Mouse (Mus musculus) spleen, adult 12 weeks (tissue): ENCODE results near the gene Gm20388.

Experiments used
- DNase-seq: peaks from one replicate; pipeline ENCODE4 v3.0.0; 2022; ENCODE audit warnings: low spot score

Gm20388 gene

DNA sequence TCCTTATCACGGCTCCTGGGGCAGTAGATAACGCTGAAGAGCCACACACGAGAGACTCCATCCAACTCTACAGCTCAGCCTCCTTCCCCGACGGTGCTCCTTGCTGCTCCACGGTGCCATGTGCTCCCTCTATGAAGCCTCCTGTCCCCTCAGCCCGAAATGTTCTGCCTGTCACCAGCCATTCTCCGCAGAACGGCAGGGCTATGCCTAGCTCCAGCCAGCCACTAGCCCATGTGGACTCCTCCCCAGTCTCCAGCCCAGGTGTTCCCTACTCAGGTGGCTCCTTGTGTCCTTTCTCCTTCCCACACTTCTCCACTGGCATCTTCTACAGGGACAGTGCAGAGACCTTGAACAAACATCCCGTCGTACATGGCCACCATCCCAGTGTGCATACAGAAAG is 1634.3 kb downstream of the Gm20388 start:
- no peak for DNase-seq

DNA sequence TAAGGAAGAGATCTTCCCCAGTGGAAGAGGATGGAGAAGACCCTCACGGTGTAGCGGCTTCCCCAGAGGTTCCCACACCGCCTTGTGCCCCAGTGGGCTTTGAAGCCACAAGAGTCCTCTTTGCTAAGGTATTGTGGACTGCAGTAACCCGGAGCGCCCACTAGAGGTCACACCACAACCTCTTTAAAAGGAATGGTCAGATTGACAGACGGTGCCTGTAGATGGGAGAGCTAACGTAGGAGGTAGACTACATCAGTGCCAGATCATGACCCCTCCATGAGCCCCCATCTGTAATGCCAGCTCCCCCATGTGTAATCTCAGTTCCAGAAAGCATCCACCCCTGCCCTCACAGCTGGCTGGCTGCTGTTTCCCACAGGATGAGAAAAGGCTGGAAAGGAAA is 1636.5 kb downstream of the Gm20388 start:
- DNase-seq, result peak; percentile 61

DNA sequence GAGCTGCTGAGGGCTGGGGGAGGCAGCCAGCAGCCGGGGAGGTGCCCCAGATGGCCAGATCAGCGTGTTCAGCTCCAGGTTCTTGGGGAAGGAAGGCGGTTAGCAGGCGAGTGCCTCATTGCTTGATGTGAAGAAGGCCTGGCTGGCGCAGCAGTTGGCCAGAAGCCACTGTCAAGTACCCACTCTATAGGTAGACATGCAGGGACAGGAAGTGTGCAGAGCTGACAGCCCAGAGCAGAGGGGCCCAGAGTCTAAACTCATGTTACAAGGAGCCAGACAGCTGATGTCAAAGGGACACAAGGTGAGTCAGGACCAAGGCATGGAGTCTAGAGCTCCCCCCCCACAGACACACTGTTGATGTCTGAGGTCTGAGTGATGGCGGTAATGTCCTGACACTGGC is 1639.4 kb downstream of the Gm20388 start:
- no peak for DNase-seq

DNA sequence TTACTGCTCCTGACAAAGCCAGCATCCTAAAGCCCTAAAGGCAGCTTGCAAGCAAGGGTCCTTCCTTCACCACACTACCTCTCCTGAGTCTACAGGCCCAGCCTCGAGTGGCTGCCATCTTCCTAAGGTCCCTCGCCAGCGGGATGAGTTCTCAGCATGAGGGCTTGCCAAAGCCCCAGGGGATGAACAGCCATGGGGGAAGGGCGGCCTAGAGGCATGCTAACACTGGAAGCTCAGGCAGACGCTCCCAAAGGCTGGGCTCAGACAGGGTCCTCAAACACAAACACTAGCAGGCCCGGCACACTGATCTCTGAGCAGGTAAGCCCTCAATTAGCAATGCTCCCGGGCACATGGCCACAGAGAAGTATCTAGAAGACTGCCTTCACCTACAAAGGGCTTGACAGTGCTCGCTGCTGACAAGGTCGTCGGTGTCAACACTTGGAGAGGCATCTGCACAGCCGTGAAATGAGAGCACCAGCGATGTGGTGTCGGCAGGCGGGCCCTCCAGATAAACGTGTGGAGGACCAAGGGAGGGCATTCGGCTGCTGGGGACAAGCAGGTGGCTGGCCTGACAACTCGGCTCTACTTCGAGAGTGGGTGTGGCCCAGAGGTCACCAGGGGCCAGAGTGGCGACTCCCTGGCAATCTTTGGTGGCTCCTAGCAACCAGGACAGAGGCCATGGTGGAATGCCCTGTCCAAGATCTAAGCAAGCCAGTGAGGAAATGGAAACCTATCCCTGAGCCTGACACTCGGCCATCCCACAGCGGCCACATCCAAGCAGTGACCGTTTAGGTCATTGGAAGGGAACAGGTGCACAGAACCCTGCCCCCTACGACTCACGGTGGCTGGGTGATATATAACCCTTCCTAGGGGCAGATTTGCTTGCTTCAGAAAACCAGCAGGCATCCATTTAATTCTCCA is 1640.7 kb downstream of the Gm20388 start:
- no peak for DNase-seq

DNA sequence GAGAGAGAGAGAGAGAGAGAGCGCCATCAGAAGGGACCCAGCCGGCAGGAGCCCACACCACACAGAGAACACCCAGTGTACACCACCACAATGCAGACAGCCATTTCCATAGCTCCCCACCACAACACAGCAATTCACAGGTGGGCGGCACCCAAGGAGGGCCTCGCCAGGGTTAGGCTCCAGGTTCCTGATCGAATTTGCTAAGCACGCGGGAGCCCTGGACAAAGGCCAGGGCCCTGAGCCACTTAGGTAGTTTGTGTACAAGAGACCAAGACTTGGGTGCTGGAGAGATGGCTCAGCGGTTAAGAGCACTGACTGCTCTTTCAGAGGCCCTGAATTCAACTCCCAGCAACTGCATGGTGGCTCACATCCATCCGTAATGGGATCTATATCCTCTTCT is 1641.9 kb downstream of the Gm20388 start:
- DNase-seq, result no peak

DNA sequence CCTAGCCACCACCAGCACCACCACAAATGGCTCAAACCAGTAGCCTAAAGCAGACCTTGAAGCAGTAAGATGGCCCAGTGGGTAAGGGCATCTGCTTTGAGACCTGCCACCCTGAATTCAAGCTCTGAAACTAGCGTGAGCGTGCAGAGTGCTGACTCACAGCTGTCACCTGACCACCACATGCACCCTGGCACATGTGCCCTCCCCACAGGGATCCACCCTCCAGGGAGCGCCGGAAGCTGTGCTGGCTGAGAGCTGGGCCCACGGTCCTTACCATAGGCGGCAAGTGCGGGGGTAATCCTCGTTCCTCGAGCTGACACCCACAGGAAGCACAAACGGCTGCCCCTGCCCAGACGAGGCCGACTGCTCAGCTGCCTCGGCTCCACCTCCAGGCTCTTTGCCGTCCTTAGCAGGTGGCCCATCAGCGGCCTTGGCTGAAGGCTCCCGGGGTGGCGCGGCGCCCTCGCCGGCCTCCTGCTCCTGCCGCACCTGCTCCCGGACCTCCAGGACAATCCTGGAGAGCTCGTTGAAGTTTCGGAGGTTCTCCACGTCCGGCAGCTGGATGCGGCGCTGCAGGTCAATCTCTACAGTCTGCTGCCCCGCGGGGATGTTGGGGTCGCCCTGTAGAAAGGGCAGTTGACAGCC is 1643.3 kb downstream of the Gm20388 start:
- no peak for DNase-seq

DNA sequence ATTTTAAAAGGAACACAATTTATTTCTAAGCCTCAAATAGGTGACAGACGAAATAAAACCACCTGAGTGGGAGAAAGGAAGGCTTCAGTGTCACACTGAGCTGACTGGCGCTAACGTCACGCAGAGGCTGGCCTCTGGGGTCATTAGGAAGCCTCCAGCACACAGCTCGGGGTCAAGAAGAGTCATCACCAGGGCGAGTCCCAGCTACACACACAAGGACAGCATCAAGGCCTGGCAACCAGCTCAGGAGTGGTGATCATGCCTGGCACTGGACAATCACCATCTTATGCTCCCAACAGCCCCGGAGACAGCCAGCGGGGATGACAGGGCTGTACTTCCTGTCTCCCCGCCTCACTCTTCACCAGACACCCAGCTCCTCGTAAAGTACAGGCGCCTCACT is 1647.1 kb downstream of the Gm20388 start:
- no peak for DNase-seq

DNA sequence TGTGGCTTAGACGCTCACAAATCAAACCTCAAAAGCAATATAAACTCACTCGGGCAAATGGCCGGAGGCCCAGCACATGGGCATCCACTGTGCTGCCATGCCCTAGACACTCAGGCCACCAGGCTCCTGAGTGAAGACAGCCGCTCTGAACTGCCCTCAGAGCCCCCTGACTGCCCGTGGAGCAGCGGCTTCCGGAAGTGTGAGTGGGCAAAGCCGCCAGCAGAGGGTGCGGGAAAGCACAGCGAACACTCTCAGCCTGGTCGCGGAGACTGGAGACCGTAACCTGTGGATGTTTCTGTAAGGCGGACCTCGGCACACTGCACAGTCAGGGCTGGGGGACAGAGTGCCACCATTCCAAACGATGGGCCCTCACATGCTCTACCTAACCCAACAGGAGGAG is 1647.9 kb downstream of the Gm20388 start:
- no peak for DNase-seq

DNA sequence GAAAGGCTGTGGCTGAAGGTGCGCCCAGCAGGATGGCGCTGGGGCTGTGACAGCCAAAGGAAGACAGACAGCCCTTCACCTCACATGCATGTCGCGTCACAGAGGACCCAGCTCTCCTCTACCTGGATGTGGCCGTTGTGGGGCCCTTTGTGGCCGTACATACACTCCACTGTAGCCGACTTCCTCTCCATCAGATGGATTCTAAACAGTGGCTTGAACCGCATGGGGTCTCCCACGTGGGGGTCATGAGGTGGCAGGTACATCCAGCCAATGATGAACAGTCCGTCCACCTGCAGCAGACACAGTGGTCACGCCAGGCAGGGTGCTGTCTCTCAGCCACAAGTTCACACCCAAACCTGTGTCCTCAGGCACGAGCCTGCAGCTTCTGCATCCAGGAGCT is 1649.2 kb downstream of the Gm20388 start:
- DNase-seq, result no peak

DNA sequence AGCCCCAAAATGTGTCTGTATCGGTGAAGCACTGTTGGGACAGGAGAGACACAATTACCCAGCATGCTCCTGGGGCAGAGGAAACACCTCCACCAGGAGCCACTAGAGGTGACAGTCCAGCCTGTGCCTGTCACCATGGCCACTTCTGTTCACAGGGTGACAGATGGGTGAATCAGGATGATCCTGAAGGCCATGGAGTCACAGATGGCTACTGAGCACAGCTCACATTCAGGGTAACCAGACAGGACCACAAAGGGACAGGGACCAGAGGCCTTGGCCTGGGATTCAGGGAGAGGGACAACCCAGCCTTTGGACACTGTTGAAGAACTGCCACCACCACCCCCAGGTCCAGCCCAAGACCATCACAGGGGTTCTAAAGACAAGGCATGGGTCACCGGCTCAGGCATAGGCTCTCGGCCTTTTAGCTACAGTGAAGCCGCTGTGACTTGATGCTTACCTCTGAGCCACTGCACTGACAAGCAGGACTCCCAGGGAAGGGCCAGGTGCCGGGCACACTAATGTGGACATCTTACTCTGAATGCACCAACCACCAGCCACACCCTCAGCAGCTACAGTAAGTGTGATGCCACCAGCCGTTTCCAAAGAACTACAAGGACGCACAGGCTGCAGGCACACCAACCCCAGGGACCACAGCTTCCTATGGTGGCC is 1649.9 kb downstream of the Gm20388 start:
- DNase-seq, result no peak

DNA sequence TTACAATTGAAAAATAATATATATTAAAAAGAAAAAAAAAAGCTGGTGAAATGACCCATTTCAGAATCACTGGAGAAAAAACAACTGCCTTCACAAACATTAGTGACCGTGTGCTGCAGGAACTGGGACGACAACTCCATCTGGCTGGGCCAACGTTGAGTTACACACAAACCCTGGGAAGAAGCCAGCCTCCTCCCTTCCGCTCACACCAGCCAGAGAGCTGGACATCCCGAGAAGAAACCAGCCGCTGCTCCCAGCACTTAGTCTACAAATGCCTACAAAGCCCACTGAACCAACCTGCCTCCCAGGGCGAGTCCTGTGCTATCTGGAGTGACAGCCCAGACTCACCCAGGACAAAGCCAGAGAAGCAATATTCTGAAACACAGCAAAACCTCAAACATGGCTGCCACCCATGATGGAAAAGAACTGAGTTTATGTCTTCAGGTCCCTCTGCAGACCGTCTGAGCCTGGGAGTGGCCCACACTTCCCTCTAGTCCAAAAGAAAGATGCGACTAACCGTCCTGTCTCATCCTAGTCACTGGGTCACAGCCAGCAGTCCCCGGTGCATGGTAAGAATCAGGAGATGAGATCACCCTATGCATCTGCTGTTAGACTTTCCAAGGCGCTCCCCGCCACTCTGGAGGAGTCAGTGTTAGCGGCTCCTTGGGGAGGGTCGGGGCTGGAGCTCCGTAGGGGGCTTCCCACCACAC is 1651.2 kb downstream of the Gm20388 start:
- DNase-seq, result no peak

DNA sequence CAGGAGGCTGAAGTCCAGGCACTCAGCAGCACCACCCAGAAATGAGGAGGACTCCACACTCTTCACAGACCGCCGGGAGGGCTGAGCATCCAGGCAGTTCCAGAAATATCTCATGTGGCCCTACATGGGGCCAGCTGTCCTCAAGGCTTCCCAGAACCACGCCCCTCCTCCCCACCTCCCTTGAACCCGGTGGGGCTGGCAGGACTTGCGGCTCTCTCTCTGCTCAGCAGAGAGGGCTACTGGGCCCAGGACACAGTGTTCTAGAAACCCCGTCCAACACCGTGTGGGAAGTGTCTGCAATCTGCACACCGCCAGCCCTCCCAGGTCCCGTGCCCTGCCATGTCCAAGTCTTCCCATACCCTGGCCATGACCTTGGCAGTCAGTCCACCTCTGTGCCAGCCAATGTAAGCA is 1652.3 kb downstream of the Gm20388 start:
- no peak for DNase-seq

DNA sequence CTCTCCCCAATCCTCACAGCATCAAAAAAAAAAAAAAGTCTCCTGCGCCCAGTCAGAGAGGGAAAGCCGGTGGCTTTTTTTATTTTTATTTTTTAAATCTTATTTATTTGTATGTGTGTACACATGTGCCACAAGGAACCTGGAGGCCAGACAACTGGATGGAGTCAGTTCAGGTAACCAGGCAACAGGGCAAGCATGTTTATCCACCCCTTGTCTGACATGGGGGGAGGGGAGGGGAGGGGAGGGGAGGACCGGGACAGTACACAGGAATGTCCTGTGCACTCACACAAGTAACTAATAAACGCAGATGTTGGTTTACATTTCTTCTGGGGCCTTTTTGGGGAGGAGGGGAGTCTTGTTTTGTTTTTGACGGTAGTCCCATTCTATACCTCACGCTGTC is 1653.1 kb downstream of the Gm20388 start:
- no peak for DNase-seq

DNA sequence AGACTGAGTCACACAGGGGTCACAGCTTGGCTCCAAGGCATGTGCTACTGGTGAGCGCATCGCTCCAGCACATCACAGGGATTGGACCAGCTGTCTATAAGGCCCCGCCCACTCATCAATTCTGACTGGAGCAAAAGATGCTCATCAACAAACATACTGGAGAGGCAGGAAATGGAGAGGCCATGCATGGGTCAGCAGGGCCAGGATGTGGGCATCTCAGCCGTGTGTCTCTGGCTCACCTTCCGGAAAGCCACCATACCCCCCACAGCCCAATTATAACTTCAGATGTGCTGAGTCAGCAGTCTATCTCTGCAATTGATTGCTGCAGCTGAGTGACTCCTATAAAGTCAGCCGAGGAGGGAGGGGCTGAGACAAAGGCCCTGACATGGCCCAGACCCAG is 1657.7 kb downstream of the Gm20388 start:
- DNase-seq, result no peak

DNA sequence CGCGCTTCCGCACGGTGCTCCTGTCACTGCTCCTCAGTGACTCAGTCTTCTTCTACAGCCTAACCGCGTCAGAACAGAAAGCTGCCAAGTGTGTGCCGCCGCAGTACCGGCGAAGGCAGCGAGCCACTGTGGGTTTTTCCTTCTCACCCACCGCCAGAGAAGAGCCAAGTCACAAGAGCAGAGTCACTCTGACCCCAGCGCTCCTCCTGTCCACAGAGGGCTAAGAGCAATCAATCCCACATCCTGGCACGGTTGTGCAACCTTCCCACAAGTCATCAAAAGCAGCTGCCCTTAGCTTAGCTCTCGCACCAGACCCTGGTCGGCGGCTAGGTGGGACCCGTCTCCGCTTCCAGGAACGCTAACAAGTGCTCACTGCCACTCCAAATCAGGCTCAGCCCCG is 1659.7 kb downstream of the Gm20388 start:
- DNase-seq, result no peak

DNA sequence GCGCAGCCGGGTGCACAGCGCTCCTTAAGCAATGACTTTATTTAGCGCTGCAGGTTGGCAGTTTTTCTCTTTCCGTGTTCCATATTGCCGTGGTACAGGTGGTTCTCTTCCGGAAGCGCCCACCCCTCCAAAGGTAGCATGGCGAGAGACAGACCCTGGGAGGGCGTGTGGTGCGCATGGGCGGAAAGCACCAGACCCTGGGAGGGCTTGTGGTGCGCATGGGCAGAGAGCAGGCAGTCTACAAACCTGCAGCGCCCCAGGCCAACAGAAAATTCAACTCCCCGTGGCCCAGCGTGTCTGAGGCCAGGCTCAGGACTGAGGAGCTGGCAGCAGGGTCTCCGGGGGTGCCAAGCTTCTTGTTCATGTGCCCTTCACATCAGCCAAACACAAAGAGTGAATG is 1660.2 kb downstream of the Gm20388 start:
- no peak for DNase-seq

DNA sequence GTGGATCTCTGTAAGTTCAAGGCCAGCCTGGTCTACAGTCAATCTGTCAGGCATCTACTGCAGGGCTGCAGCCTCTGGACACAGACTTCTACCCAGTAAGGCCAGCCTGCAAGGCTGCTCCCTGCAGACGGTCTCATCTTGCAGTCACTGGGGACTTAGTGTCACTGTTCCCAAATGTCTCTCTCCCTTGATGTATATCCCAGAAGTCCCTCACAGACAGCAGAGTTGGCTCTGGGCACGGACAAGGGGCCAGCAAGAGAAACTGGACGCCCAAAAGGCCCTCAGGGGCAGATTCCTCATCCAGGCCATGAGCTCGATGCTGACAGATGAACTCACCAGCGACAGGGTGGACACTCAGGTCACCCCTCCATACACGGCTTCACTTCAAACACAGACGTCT is 1661.5 kb downstream of the Gm20388 start:
- DNase-seq, result no peak

DNA sequence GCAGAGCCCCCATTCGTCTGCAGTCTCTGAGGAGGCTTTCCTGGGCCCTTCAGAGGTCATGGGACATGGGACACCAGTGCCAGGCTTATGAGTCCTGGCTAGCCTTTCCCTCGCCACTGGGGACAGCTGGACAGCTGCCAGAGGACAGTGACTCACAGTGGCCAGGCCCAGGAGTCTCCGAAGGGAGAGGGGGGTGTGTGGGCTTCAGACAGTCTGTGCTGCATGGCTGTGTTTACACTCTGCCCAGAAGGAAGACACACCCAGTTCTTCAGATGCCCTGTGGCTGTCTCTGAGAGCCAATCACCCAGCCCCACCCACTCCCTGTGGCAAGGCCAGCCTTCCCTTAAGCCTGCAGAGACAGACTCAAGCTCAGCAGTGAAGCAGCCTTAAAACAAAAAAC is 1662.6 kb downstream of the Gm20388 start:
- DNase-seq, result peak; percentile 23

DNA sequence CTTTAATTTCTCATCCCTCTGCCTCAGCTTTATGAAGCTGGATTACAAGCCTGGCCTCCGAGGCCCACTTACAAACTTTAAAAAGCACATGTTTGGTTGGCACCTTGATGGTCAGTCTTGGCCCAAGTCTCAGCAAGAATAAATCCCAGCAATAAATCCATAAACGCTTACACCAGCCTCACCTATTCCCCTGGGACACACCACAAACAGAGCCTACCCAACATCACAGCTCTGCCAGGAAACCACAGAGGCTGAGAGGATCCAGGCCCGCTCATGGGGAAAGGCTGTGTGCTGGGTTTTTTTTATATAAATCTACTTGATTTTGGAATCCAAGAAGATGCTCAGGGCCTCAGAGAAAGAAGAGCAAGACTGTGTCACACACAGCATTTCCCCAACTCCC is 1665.0 kb downstream of the Gm20388 start:
- DNase-seq, result no peak

DNA sequence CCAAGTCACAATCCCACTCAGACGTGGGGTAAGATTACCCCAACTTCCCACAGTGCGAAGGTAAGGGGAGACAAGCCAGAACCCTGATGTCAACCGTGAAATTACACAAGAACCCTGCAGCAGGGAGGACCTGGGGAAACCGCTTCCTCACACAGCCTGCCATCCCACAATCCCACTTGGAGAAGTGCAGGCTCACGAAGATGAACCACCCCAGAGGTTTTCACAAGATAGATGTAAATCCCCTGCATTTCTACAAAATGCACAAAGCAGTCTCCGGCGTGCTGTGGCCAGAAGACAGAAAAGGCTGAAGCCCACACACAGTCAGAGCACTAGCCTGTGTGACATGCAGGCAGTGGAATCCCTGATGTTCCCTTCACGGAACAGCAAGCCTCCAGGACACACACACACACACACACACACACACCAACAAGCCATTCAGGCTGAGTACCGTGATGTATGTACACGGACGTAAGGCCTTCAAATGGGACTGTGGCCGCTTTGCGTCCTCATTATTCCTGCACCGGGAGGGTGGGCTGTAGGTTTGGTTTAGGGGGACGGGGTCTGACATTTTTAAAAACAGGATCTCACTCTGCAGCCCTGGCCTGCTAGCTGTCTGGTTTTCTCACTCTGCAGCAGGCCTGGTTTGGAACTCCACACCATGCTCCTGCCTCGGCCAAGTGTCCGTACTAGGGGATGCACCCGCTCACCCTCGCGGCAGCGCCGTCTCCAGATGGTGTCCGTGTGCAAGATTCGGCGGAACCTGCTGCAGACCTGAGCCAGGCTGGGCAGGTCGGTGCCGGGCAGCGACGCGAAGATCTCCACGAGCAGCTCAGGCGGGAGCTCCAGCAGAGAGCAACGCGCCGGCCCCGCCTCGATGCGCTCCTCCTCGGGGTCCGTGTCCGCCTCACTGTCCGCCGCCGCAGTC is 1667.4 kb downstream of the Gm20388 start:
- DNase-seq, result no peak
